Mouse (Mus musculus) spleen, adult 2 months (tissue): ENCODE measurements around the gene Myo3a.

Source experiments
- CTCF ChIP-seq: fragments of 200-500 bp; IDR thresholded peaks from 2 replicates; pipeline ENCODE4 v1.5.1; 2011; ENCODE audit warnings: mild to moderate bottlenecking, inconsistent platforms; ENCODE audit not compliant: insufficient read depth, insufficient read length, insufficient replicate concordance; ENCODE audit errors: extremely low read depth
- POLR2A ChIP-seq: fragments of 200-500 bp; IDR thresholded peaks from 2 replicates; pipeline ENCODE4 v1.6.1; 2011; ENCODE audit warnings: low read depth, low read length, inconsistent platforms

- TF ChIP-seq CTCF, result no peak
- no peak for TF ChIP-seq POLR2A
These were observed 436.4 kb downstream of the Myo3a start for GRCm38 (mm10) chr2:22663731-22664130.
